Mouse (Mus musculus) thymus, postnatal 25 days (tissue): Measurements from ENCODE around the gene Pnp.
"Not testable (repeated sequence)": the region's sequence is repeated elsewhere in the genome, so short reads cannot be mapped to it uniquely, and the experiment has no call there.

Source experiments
- DNase-seq: peaks from one replicate; pipeline ENCODE4 v3.0.0; 2022

Pnp gene

GRCm38 (mm10) chr14:50978451-50978850, 47.6 kb downstream of the Pnp start:
- DNase-seq = not testable (repeated sequence)

GRCm38 (mm10) chr14:50979631-50980030, 48.7 kb downstream of the Pnp start:
- DNase-seq = no peak

- DNase-seq = no peak
Measured at GRCm38 (mm10) chr14:50981207-50981606, 50.3 kb downstream of the Pnp start.

- DNase-seq = no peak
Measured at GRCm38 (mm10) chr14:50981837-50982236, 51.0 kb downstream of the Pnp start.

GRCm38 (mm10) chr14:50987668-50988067, 56.8 kb downstream of the Pnp start:
- no peak for DNase-seq

GRCm38 (mm10) chr14:50991037-50991436, 60.2 kb downstream of the Pnp start:
- no peak for DNase-seq

GRCm38 (mm10) chr14:50997088-50997487, 66.2 kb downstream of the Pnp start:
- DNase-seq = no peak

- DNase-seq = no peak
Measured at GRCm38 (mm10) chr14:50997999-50998666, 67.3 kb downstream of the Pnp start.

GRCm38 (mm10) chr14:51007152-51007801, 76.4 kb downstream of the Pnp start, which contains the start of gene Rnase10:
TSS of gene Rnase10 (plus strand) at chr14:51007751.
- no peak for DNase-seq

GRCm38 (mm10) chr14:51007914-51008713, 77.2 kb downstream of the Pnp start:
- DNase-seq = no peak

- DNase-seq = no peak
Measured at GRCm38 (mm10) chr14:51008781-51009180, 77.9 kb downstream of the Pnp start.

- no peak for DNase-seq
Measured at GRCm38 (mm10) chr14:51009572-51009971, 78.7 kb downstream of the Pnp start.

- DNase-seq = not testable (repeated sequence)
Measured at GRCm38 (mm10) chr14:51014724-51015123, 83.8 kb downstream of the Pnp start.
